Mouse (Mus musculus) thymus, postnatal 36 days (tissue): ENCODE results near the gene Mmp2.
"Not testable (repeated sequence)": the region's sequence is repeated elsewhere in the genome, so short reads cannot be mapped to it uniquely, and the experiment has no call there.

ENCODE experiments used
- DNase-seq, 2 experiments: peaks; one replicate each; pipeline ENCODE4 v3.0.0; 2022; ENCODE audit warnings: mixed read lengths in 2 of 2

Mmp2 gene

DNA sequence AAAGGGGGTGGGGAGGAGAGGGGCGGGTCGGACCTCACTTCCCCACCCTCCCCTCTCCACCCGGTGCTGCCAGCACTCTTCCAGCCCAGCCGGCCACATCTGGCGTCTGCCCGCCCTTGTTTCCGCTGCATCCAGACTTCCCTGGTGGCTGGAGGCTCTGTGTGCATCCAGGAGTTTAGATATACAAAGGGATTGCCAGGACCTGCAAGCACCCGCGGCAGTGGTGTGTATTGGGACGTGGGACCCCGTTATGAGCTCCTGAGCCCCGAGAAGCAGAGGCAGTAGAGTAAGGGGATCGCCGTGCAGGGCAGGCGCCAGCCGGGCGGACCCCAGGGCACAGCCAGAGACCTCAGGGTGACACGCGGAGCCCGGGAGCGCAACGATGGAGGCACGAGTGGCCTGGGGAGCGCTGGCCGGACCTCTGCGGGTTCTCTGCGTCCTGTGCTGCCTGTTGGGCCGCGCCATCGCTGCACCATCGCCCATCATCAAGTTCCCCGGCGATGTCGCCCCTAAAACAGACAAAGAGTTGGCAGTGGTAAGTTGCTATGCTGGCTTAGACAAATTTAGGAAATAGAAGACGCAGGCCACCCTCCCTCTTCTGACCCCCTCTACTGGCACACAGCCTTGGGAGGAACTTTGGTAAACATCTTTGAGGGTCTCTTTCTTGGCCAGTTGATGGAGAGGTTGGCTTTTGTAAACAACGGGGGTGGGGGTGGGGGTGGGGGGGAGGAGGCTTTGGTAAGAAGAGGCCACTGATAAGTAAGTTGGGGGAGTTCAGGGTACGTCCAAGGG is at the start of gene Mmp2:
Mmp2 (plus strand) TSS at position 49 of the 792 bp plus-strand sequence.
- DNase-seq: no peak

DNA sequence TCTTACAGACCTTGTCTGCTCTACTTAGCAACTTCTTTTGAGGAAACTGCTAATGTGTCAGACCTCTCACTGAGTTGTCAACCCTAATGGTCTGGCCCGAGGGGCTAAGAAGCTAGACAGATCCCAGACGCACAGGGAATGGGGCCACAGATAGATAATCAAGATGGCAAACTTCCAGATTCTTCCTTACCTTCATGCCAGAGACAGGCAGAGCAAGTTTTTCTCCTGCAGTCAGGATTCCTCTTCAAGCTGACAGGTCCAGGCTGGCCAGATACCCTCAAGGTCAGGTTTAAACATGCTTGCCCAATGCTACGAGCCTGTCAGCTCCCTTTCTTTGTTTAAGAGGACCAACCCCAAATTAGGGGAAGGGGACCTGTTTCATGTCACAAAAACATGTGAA is 46.1 kb upstream of the Mmp2 start:
- DNase-seq: no peak

DNA sequence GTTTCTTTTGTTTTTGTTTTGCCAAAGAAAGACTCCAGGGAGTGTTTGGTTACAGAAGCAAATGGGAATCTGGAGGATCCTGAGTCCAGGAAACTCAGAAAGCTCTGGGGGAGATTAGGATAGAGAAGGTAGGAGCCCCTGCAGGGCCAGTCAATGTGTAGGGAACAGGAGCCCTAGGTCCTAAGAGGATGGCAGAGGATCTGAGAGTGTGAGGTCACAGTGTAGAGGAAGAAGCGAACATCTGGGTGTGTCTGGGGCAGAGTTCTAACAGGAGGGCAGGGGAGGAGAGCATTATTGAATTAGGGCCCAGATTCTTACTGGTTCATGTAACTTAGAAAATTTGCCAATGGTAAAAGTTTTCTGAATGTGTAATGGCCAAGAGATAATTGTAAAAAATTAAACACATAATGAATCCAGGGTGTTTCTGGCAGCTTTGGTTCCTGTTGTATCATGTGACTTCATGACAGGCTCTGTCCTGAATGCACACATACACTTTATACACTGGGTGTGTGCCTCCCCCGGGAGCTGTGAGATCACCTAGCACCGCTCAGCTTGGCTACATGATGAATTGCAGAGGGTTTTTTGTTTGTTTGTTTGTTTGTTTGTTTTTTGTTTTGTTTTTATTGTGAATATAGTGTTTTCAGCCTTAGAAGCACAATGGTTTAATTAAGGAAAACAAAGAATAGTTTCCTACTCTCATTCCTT is 43.0 kb upstream of the Mmp2 start:
- no peak for DNase-seq

DNA sequence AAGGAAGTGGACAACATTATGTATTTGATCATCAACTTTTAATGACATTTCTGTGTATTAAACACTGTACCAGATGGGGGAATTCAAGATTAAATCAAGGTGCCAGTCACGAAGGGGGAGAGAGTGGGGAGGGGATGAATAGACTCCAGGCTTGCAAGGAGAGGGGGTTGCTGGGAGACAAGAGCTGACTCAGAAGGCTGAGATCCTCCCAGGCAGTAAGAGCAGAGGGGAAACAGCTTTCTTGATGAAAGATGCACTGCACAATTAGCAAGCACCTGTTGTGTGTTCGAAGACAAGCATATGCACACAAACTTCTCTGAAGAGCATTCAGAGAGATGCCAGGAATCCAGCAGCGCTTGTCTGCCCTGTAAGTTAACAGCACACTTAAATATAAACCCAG is 36.3 kb upstream of the Mmp2 start:
- no peak for DNase-seq

DNA sequence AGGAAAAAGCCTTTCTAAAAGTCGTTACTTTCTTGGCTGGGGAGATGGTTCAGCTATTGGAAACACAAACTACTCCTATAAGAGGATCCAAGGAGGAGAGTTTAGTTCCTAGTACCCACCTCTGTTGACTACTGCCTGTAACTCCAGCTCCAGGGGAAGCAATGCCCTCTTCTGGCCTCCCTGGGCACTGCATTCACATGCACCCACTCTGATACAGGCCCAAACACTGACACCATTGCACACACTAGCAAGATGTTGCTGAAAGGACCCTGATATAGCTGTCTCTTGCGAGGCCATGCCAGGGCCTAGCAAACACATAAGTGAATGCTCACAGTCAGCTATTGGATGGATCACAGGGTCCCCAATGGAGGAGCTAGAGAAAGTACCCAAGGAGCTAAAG is 35.1 kb upstream of the Mmp2 start:
- DNase-seq: not testable (repeated sequence)

DNA sequence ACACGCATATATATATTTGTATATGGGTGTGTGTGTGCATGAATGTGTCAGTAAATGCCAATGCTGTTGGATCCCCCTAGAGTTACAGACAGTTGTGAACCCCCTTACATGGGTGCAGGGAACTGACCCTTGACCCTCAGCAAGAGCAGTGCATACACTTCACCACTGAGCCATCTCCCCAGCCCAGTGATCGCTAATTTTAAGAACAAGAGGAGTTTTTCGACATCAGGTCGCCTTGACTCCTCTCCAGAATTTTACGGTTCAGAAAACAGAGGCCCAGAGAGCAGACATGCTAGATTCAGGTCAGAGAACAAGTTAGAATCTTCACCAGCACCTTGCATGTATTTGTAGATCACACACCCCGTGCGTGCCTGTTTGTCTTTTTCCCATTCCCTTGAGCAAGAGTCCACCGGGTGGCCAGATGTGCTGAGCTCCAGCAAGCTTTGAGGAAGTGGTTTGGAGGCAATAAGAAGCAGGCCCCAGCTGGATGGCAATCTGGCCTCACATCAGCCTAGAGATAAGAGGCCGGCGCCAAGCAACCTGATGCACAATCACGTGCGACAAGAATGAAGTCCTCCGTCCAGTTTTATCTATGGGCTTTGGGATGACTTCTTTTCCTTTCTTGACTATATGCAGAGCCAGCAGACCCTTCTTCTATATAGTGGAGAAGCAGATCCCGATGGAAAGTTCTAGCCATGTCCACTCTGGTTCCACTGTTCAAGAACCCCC is 33.1 kb upstream of the Mmp2 start:
- DNase-seq: no peak

DNA sequence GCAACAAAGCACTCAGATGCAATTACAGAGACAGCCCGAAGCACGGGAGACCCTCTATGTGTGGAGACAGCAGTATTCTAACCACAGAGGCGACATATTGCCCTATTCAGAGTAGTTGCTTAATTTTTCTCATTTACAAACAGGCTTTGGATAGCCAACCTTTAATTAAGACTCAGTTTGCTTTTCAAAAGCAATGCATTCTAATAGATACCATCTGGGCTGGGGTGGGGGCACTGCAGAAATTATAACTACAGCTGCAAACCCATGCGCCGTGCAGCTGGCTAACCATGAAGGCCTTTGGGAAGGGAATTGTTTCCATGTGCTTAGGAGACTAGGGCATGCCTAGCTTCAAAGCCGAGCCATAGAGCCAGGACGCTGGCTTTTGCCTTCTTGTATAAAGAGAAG is 29.6 kb upstream of the Mmp2 start:
- DNase-seq: no peak

DNA sequence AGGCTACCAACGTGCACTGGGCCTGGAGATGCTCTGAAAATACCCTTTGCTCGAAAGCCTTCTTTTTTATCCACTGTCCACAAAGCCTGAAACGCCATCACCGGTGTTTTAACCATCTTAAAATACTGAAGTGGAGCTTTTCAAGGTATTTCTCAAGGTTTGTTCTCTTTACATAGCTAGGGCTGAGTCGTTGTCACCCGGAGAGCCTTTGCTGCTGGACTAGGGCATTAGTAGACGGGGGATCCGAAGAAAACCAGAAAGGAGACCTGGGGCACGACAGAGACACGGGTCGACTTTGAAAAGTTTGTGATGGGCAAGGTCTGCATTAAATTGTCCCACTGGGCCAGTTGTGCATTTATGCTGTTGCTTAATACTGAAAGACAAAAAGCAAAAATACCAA is 27.7 kb upstream of the Mmp2 start:
- no peak for DNase-seq

DNA sequence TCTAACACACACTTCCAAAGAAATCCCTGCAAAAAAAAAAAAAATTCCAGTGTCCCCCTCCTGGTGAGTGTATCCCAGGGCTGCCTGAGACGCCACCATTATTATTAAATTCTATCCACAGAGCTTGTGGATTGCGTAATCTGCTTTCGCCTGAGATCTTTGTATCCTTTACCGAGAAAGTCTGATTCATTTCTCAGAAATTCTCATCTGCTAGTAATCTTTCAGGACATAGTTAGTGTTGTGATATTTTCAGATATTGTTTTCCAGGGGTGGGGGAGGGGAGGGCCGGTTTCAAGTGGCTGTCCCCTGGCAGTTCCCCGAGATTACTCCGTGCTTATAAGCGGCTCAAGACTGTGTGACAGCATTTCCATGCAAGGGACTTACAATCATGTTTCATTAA is 25.9 kb upstream of the Mmp2 start:
- no peak for DNase-seq

DNA sequence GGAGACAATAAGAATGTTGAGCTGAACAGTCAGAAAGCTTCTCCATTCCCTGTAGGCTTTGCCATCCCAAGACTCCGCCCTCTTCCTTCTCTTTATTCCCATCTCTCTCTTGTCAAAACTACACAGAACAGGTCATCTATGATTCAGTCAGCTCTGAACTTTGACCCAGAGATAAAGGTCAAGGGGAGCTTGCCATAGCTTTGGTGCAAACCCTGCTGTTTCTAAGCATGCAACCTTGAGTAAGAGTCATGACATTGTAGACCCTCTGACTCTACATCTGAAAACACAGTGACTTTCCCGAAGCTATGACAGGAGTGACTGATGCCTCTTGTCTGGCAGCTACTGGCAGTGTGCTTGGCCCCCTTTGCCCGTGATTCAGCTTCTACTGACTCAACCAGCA is 24.5 kb upstream of the Mmp2 start:
- DNase-seq: no peak

DNA sequence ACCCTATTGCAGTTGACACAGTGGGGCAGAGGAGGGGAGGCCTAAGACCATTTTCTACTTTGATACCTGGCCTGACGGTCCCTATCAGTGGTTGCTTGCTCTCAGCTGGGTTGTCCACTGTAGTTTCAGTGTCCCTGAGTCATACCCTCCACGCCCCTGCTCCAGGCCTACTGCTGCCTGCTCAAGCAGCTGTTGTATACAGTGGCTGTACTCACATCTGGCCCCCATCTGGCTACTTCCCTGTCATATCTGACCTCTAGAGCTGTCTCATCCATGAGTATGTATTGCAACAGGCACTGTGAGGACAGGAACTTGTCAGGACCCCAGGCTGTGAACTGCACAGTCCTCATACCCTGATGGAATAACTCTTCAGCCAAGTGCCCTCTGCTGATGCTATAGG is 14.3 kb upstream of the Mmp2 start:
- DNase-seq: no peak

DNA sequence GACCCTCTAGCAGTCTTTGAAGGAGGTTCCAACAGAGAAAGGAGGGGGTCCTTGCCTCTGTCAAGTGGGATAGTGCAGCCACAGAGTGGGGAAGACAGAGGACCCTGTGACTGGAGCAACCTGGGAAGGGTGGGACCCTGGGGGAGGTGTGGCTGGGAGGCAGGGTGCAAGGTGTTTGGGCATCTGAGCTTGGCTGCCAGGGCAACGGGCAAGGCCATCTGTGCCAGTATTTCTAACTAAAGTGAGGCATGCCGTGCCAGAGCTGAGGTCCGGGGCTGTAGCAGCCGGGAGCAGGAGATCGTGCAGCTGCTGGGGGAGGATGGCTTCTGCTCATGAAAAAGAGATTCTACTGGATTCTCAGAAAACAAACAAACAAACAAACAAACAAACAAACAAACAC is 11.4 kb upstream of the Mmp2 start:
- DNase-seq: no peak

DNA sequence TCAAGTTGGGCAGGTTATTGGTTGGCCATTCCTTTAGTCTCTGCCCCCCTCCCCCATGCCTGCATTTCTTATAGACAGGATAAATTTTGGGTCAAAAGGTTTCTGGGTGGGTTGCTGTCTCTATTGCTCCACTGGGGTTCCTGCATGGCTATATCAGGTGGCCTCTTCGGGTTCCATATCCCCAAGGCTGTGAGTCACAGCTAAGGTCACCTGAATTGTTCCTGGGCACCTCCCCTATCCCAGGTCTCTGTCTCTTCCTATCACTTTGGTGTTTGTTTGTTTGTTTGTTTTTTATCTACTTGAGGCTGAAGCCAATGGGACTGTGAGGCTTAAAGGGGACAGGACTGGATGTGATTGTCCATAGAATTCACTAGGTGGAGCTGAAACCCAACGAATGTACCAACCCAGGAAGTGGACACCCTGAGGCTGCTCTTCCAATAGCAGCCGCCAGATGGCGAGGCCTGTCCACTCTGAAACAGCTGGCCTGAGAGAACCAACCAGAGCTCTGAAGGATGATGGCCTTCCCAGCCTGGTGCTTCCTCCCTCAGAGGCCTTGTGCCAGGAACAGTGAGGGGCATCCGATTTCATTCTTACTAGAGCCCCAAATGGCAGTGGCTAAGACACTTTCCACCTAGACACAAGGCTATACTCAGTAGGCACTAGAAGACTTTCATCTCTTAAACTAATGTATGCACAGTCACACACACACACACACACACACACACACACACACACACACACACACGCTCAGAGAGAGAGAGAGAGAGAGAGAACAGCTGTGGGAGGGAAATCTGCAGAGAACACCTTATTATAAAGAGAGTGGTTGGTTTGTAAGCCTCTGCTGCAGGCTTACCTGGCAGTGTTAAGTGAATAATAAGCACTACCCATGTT is 8.9 kb upstream of the Mmp2 start:
- DNase-seq: peak; percentile 43 to 48

DNA sequence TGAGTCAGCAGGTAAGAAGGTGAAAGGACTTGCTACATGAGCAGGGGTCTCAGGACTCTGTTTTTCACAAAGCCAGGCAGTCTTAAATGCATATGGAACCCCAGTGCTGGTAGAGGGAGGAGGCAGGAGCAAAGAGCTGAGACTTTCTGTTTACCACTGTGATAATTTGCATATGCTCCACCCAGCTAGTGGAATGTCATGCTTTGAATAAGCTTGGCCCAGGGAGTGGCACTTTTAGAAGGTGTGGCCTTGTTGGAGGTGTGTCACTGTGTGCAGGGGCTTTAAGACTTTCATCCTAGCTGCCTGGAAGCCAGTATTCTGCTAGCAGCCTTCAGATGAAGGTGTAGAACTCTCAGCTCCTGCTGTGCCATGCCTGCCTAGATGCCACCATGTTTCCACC is 5.9 kb upstream of the Mmp2 start:
- no peak for DNase-seq

DNA sequence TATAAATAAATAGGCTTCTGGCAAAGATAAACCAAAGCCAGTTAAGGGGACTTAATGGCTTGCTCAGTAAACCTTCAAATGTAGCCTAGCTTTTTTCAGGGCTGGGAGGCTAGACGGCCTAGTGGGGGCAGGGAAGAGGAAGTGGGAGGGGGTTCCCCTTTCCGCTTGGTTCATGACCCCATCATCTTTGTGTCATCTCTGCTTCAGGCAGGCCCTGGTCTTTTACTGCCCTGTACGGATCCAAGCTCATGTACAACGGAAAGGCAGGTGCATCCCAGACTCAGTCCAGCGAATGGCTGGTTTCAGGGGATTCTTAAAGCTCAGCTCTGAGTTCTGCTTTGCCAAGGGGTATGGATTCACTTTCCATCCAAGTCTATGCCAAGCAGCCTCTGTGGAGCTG is 4.7 kb upstream of the Mmp2 start:
- DNase-seq: no peak

DNA sequence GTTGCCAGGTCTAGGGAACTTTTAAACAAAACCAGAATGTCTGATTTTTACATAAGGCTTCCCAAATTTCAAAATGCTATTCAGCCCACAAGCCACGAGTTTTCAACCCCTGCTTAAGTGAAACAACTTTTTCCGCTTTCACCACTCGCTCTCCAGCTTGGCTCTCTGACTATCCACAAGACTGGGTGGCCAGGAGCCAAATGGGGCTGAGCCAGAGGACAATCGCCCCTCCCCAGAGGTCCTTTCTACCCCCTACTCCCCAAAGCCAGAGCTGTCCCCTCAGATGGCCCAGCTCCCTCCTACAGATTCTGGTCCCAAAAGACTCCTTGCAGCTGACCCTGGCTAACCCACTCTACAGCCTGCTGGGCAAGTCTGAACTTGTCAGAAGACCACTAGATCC is 1.1 kb upstream of the Mmp2 start:
- DNase-seq: no peak

DNA sequence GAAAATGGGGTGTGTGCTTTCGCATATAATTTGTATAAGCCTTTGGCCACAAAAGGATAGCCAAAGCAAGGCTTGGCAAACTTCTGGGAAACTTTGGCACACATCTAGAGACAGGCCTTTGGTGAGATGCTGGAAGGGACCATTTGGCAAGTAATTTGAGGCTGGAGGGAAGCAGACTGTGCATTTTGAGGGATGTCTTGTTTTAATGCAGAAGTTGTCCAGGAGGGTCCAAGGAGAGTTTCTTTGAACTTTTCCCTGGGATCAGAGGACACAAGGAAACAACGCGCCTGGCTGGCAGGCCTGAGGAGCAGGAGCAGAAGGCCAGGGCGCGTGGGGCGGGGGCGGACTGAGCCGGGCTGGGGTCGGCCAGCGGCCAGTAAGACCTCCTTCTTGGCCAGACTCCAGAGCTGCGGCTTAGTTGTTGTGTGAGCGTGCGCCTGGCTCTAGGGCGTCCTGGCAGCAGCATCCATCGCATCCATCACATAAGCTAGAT is 1.2 kb downstream of the Mmp2 start:
- no peak for DNase-seq

DNA sequence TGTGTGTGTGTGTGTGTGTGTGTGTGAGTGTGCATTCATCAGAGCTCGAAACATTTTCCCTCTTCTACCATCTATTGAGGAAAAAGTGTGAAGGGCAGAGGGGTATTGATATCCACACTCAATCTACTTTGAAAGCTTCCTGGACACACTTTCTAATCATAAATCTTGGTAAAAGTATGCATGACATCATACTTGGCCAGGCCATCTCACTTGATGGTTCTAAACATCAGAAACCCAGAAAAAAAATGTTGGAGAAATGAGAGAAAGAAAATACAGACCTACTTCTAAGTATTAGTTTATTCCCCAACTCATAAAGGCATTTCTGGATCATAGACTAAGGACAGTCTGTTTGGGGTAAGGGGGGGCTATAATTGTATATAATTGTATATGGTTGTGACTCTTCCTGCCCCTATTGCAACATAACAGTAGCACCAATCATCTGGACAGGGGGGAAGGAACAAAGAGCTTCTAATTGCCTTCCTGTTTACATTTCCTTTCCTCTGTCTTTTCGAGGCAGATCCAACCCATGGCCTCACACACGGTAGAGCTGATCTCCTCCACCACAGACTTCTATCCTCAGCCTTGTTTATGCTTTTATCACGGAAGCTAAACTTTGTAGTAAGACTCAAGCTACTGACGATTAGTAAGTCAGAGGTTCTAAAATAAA is 7.1 kb downstream of the Mmp2 start:
- DNase-seq: no peak

DNA sequence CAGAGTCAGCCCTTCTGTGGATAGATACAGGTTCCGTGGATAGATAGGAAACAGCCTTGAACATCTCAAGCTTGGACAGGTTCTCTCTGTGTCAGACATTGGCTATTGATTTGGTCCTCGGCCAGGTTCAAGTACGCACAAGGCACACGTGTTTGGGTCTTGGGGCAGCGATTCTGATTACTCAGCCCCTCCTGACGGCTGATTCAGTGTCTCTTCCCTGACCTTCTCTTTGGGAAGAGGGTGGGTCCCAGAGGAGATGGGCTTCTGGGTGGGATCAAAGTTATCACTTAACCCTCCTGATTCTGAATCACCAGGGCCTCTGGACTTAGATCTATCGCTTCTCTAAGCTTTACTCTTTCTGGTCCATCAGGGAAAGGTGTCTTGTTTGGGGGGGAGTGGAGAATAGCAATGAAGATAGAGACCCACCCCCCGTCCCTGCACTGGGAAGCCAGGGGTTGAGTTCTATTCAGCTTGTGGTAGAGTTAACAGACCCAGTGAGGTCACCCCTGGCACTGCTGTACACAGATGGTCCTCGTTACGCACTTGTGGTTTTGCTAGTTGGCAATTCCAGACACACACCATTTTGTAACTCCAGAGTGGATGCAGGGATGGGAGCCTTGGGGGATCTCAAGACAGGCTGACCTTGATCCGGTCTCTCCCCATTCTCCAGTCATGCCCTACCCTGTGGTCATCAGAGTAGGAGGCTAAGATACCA is 7.9 kb downstream of the Mmp2 start:
- DNase-seq: no peak

DNA sequence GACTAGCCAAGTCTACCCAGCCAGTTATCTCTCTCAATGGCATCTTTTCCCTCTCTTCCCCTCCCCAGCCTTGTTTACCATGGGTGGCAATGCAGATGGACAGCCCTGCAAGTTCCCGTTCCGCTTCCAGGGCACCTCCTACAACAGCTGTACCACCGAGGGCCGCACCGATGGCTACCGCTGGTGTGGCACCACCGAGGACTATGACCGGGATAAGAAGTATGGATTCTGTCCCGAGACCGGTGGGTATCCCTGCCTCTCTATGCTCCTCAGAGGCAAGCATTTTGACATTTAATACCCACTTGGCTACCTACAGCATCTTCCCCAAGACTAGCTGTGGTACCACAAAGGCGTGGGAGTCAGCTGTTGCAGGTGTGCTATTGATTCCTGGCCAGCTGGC is 8.8 kb downstream of the Mmp2 start:
- no peak for DNase-seq

DNA sequence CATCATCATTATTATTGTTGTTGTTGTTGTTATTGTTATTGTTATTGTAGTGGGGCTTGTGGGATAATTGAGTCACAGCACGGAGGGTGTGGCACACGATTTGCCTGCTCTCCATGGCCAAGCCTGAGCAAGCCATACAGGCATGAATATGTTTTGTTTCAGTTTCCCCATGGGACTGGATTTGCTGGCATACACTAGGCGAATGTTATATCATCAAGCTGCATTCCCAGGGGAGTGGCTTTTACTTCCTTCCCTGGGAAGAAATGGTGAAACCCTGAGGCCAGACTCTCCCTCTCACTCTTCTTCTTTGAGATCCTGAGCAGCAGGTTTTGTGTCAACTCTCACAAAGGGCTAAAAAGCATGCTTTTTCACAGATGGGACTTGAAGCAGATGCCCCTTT is 11.5 kb downstream of the Mmp2 start:
- no peak for DNase-seq
